Mouse (Mus musculus) stomach, postnatal 0 days (tissue): Measurements from ENCODE around the gene Dctn2. TPM values are rescaled to one million over a fixed set of nuclear protein-coding genes. Genes with fewer than 3 reads are reported as not detected.
A peak's percentile ranks its signal among the peaks of the same experiment; 100 is the strongest.
"Not testable (repeated sequence)": the region's sequence is repeated elsewhere in the genome, so short reads cannot be mapped to it uniquely, and the experiment has no call there.

Experiments
- ATAC-seq: fragments of 200-750 bp; cut with Nextera tagmentation; 2 replicates; pipeline ENCODE4 v1.8.0; 2017; ENCODE audit not compliant: low FRiP score, low TSS enrichment
- DNase-seq: peaks from one replicate; pipeline ENCODE4 v3.0.0-alpha.2; 2016; ENCODE audit warnings: low spot score
- H3K27ac ChIP-seq: fragments of 300-500 bp; sonication (generic); replicated peaks from 2 replicates; pipeline ENCODE4 v1.5.1; 2014; ENCODE audit warnings: mild to moderate bottlenecking, control low read depth
- H3K27me3 ChIP-seq: fragments of 300-500 bp; sonication (generic); 2 replicates; pipeline ENCODE4 v1.6.1; 2014; ENCODE audit warnings: low read length; ENCODE audit not compliant: control insufficient read depth, insufficient read depth
- H3K36me3 ChIP-seq: fragments of 300-500 bp; sonication (generic); 2 replicates; pipeline ENCODE4 v1.6.1; 2014; ENCODE audit warnings: low read length, mixed read lengths; ENCODE audit not compliant: control insufficient read depth, insufficient read depth
- H3K4me1 ChIP-seq: fragments of 300-500 bp; sonication (generic); replicated peaks from 2 replicates; pipeline ENCODE4 v1.6.1; 2014; ENCODE audit warnings: antibody characterized with exemption; ENCODE audit not compliant: control insufficient read depth, insufficient read depth
- H3K4me2 ChIP-seq: fragments of 300-500 bp; sonication (generic); replicated peaks from 2 replicates; pipeline ENCODE4 v1.6.1; 2014; ENCODE audit warnings: low read depth, mild to moderate bottlenecking, control low read depth, moderate library complexity
- H3K4me3 ChIP-seq: fragments of 300-500 bp; sonication (generic); 2 replicates; pipeline ENCODE4 v1.5.1; 2014; ENCODE audit warnings: low read depth, low read length, control low read depth
- H3K9ac ChIP-seq: fragments of 300-500 bp; sonication (generic); 2 replicates; pipeline ENCODE4 v1.6.1; 2014; ENCODE audit warnings: mild to moderate bottlenecking, low read length, control low read depth, mixed read lengths
- H3K9me3 ChIP-seq: fragments of 300-500 bp; sonication (generic); 2 replicates; pipeline ENCODE4 v1.6.1; 2016; ENCODE audit warnings: low read length; ENCODE audit not compliant: control insufficient read depth
- CTCF ChIP-seq: IDR thresholded peaks from 2 replicates; pipeline ENCODE4 v1.5.1; 2016; ENCODE audit warnings: antibody characterized with exemption, low read depth, mild to moderate bottlenecking, moderate library complexity
- EP300 ChIP-seq: optimal IDR thresholded peaks from 2 replicates; pipeline ENCODE3; 2016; ENCODE audit warnings: antibody characterized with exemption
- WGBS: fragments of 180-500 bp; shearing (Covaris S2); extraction: QIAGEN DNeasy Blood & Tissue Kit; methylation state at CpG from one replicate; pipeline ENCODE4 v1.1.7; 2014; 5-methylcytosine and 5-hydroxymethylcytosine counted together
- polyA plus RNA-seq: library from polyadenylated mRNA; unstranded; fragments of >200 nt; fragmentation: Nextera tagmentation; extraction: Ambion mirVana; gene quantifications from 2 replicates; pipeline ENCODE4 v1.2.1, GENCODE M21; 2015

The Dctn2 gene
- polyA plus RNA-seq, 1 experiment from 2014 or later = 134 TPM

- Histone ChIP-seq H3K4me2 (no peak overlapping the region), H3K4me3 (no peak overlapping the region), H3K36me3 (peaks cover 40% of the 10 kb centered on the region), H3K9me3 (no peaks in the 10 kb centered on the region), H3K9ac (no peak overlapping the region), H3K27me3 (no peaks in the 10 kb centered on the region), H3K27ac (no peak overlapping the region), H3K4me1 (peaks cover 2% of the 10 kb centered on the region; the same call in 1 of the 2 replicates)
- DNase-seq (no peak), ATAC-seq (no peak)
- WGBS = 83% methylated on average over 14 of the region's 16 CpGs
- TF ChIP-seq CTCF = no peak
- no peak for TF ChIP-seq EP300
Measured at GRCm38 (mm10) chr10:127297015-127297871, 31.1 kb downstream of the Dctn2 start.

GRCm38 (mm10) chr10:127300361-127300760 lies 34.2 kb downstream of the Dctn2 start:
- Histone ChIP-seq H3K4me2 (no peak overlapping the region), H3K9me3 (no peaks in the 10 kb centered on the region), H3K9ac (no peak overlapping the region), H3K27ac (no peak overlapping the region), H3K4me1 (no peaks in the 10 kb centered on the region), H3K36me3 (peaks cover 44% of the 10 kb centered on the region), H3K4me3 (no peak overlapping the region), H3K27me3 (no peaks in the 10 kb centered on the region)
- WGBS = 94% methylated on average over 6 of the region's 6 CpGs
- ATAC-seq (no peak), DNase-seq (no peak)
- TF ChIP-seq CTCF = no peak
- TF ChIP-seq EP300 = no peak

- Histone ChIP-seq H3K27ac (no peak overlapping the region), H3K36me3 (peaks cover 40% of the 10 kb centered on the region), H3K4me1 (no peaks in the 10 kb centered on the region), H3K9ac (no peak overlapping the region), H3K4me3 (no peak overlapping the region), H3K4me2 (no peak overlapping the region), H3K27me3 (no peaks in the 10 kb centered on the region), H3K9me3 (no peaks in the 10 kb centered on the region)
- no peak for DNase-seq
- 89% methylated on average over 11 of the region's 11 CpGs for WGBS
- ATAC-seq = no peak
- no peak for TF ChIP-seq EP300
- TF ChIP-seq CTCF = no peak
Measured at GRCm38 (mm10) chr10:127303136-127303535, 37.0 kb downstream of the Dctn2 start.

- H3K4me2 ChIP-seq, DNase-seq, ATAC-seq, H3K4me3 ChIP-seq, H3K9ac ChIP-seq, H3K4me1 ChIP-seq, H3K27ac ChIP-seq, H3K27me3 ChIP-seq, H3K9me3 ChIP-seq: not testable (repeated sequence)
- peaks cover 26% of the 10 kb centered on the region for H3K36me3 ChIP-seq
- WGBS = 73% methylated on average over 3 of the region's 3 CpGs
Measured at GRCm38 (mm10) chr10:127309167-127309566, 43.0 kb downstream of the Dctn2 start.

- H3K4me2 ChIP-seq = peak overlapping the region; percentile 77
- H3K9ac ChIP-seq = peak overlapping the region; percentile 80
- H3K36me3 ChIP-seq = peaks cover 18% of the 10 kb centered on the region; the same call in 1 of the 2 replicates
- H3K4me3 ChIP-seq = peak overlapping the region; percentile 72
- DNase-seq (peak; percentile 72), ATAC-seq (peak; percentile 77)
- H3K27me3 ChIP-seq = no peaks in the 10 kb centered on the region
- H3K9me3 ChIP-seq = no peaks in the 10 kb centered on the region
- TF ChIP-seq EP300 = no peak
- peak overlapping the region; percentile 79 for H3K27ac ChIP-seq
- WGBS = 27% methylated on average over 23 of the region's 23 CpGs
- H3K4me1 ChIP-seq = no peaks in the 10 kb centered on the region
Measured at GRCm38 (mm10) chr10:127310523-127311475, 44.6 kb downstream of the Dctn2 start.
